Mouse (Mus musculus) cerebellum, adult 11 months (tissue): ENCODE results near the gene Kdm2b.

Experiments
- DNase-seq: peaks from one replicate; pipeline ENCODE4 v3.0.0; 2022

Gene Kdm2b

DNA sequence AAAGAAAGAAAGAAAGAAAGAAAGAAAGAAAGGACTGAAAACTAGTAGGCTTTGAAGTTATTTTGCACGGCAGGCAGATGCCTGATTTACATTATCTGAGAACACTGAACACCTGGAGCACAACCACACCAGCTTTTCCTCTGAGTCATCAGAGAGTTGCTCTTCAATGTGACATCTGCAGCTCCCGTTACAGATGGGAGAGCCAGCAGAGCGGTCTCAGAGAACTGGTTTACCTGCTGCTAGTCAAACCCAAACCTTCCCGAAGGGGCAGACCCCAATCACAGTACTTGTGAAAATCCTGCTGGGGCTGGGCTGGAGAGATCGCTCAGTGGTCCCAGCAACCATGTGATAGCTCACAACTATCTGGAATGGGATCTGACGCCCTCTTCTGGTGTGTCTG lies 165.2 kb downstream of the Kdm2b start:
- no peak for DNase-seq

DNA sequence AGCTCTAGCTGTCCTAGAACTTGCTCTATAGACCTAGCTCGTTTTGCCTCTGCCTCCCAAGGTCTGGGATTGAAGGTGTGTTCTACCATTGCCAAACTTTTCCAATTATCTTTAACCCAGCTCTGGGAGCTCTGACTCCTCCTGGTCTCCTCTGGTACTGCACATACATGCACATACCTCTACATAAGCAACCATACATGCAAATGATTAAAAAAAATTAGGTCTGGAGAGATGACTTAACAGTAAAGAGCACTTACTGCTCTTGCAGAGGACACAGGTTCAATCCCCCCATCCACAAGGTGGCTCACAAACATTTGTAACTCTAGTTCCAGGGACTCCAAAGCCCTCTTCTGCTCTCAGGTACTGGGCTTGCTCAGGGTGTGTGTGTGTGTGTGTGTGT lies 165.6 kb downstream of the Kdm2b start:
- no peak for DNase-seq

DNA sequence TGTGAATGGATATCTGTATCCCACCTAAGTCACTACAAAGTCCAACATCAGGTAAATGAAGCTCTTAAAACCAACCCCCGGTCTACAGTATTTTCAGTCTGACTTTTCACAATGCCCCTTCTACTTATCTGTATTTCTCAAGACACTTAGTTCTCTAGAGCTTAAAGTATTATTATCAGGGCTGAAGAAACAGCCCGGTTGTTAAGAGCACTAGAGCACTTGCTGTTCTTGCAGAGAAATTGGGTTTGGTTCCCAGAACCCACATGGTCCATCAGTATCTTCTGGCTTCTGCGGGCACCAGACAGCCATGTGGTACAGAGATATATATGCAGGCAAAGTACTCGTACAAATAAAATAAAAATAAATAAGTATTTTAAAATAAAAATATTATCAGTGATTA lies 167.2 kb downstream of the Kdm2b start:
- DNase-seq, result no peak

- DNase-seq, result no peak
Measured at GRCm38 (mm10) chr5:122821524-122821885, 168.1 kb downstream of the Kdm2b start.

- peak; percentile 91 for DNase-seq
Measured at GRCm38 (mm10) chr5:122820777-122821523, 168.7 kb downstream of the Kdm2b start, which contains the start of gene Anapc5. TSS of gene Anapc5 (minus strand) at chr5:122821339.
